Mouse (Mus musculus): ENCODE data around the gene Pip4p1.

GRCm38 (mm10) chr14:50892541-50893459 is 37.9 kb downstream of the Pip4p1 start:
- TF ChIP-seq GATA1 (IDR thresholded peaks at IDR 0.05; ENCODE audit: borderline replicate concordance, low read length) (no peak), FLI1 (IDR thresholded peaks at IDR 0.05; ENCODE audit: low read length) (no peak)
